Mouse (Mus musculus): ENCODE measurements at regions not wholly inside any gene's neighbourhood (a gene's known extent, or its start where the extent isn't known, plus 50 kb on each side); places are given as distances from the start of the nearest gene placed in this dataset.

DNA sequence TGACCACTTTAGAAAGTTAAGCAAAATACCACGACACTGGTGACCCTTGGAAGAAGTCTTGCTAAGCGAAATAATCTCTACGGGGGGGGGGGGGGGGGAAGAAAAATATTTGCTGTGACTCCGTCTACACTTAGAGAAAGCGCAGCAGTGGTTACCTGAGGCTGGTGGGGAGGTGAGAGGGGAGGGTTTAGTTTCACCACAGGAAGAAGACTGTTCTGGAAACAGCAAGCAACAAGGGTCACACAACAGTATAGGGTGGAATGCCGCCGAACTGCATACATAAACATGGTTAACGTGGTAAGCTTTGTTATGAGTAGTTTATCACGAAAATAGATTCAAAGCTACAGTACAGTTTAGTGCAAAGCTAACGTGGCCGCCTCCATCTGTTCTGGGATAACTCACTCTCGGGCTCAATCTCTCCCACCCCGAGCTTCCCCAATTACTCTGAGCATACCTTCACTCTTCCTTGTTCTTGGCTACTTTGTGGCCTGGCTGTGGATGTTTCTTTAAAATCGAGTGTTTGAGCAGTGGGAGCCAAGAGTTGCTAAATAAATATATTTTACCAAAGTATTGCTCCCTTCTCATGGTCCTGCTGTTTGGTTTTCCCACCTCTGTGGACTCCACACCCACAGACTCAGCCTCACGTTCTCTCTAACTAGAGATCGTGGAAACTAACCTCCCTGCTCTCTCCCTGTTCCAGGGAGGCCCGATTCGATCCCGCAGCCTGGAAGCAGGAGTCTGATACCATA is 59.1 kb upstream of the Ptpn13 start:
- Histone ChIP-seq H3K4me1 (ENCODE audit: control insufficient read depth, insufficient read depth, low read length) (no peaks in the 10 kb centered on the region), H3K27me3 (ENCODE audit: control insufficient read depth, insufficient read depth, low read length) (no peaks in the 10 kb centered on the region), H3K36me3 (ENCODE audit: control insufficient read depth, insufficient read depth, low read length) (no peaks in the 10 kb centered on the region), H3K27ac (replicated peaks; ENCODE audit: low read depth, low read length) (no peak overlapping the region), H3K4me3 (replicated peaks; ENCODE audit: low read length) (no peak overlapping the region), H3K9me3 (ENCODE audit: control insufficient read depth, low read length) (0 out of 2 replicates have a peak, but pooled peaks cover 3% of the 10 kb centered on the region), H3K4me2 (replicated peaks; ENCODE audit: low read depth, low read length, severe bottlenecking) (no peak overlapping the region), H3K9ac (ENCODE audit: low read depth, low read length, severe bottlenecking) (no peak overlapping the region)
- 89% methylated on average over 19 of the region's 19 CpGs for WGBS
- ATAC-seq (ENCODE audit: low FRiP score, low read depth), result no peak
- no peak for DNase-seq (ENCODE audit: low spot score)
- TF ChIP-seq POLR2A (IDR thresholded peaks at IDR 0.05; ENCODE audit: borderline replicate concordance, extremely low read depth, insufficient read depth, insufficient read length), result no peak

DNA sequence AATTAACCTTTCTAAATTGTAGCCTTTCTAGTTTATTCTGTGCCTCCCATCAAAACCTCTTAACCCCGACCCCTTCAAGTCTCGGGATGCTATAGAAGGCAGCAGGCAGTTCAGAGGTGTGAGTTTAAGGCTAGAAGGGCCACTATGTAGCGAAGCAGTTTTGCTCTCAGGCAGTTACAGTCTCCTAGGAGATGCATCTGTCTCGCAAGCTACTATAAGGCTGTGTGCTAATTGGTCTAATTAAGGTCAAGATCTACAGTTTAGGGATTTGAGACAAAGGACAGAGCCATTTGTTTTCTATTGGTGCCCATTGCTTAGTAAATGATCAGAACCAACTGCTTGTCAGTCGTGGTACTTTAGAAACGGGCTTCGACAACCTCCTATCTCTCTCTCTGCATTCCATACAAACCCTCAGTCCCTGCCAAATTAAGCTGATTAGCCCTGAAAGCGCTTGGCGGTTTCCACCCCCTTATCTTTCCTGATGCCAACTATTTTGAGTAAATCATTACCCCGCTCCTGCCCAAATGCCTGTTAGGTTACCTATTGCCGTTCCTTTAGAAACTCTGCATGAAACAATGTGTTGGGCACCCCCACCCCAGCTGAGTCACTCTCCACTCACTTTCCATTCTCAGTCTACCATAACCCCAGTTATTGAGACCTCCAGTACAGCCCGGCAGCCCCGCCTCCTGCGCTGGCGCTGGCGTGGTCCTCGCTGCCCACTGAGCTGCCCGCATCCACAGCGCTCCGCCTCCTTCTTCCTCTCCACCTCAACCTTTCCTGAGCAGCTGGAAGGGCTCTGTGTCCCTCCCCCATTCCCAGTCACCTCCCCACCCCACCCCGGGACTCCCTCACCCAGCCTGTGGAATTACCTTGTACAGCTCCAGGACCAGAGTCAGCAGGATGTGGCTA is 59.9 kb upstream of the Ptpn13 start:
- TF ChIP-seq POLR2A (IDR thresholded peaks at IDR 0.05; ENCODE audit: borderline replicate concordance, extremely low read depth, insufficient read depth, insufficient read length), result no peak
- Histone ChIP-seq H3K9ac (ENCODE audit: low read depth, low read length, severe bottlenecking) (no peak overlapping the region), H3K4me2 (replicated peaks; ENCODE audit: low read depth, low read length, severe bottlenecking) (no peak overlapping the region), H3K4me3 (replicated peaks; ENCODE audit: low read length) (no peak overlapping the region), H3K36me3 (ENCODE audit: control insufficient read depth, insufficient read depth, low read length) (no peaks in the 10 kb centered on the region), H3K27me3 (ENCODE audit: control insufficient read depth, insufficient read depth, low read length) (no peaks in the 10 kb centered on the region), H3K4me1 (ENCODE audit: control insufficient read depth, insufficient read depth, low read length) (no peaks in the 10 kb centered on the region), H3K27ac (replicated peaks; ENCODE audit: low read depth, low read length) (no peak overlapping the region), H3K9me3 (ENCODE audit: control insufficient read depth, low read length) (0 out of 2 replicates have a peak, but pooled peaks cover 3% of the 10 kb centered on the region)
- WGBS, result 84% methylated on average over 21 of the region's 21 CpGs
- no peak for DNase-seq (ENCODE audit: low spot score)
- no peak for ATAC-seq (ENCODE audit: low FRiP score, low read depth)

DNA sequence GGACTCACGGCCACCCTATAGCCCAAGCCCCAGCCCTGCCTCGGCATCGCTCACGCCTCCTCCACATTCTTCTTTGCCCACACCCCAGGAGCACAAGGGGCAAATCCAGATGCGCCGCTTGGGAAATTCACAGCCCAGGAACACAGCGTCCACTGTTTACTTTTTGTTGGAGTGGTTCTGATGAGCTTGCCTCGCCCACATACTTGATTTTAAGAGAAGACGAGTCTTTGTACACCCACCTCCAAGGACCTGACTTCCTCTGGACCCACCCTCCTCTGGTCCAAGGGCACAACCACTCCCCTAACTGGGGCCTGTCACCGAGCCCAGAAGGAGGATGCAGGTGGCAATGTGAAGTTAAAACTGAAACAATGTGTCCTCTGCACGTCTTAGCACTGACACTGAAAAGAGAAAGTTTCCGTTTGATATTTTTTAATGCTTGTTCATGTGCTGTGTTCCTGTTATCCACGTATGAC is 64.2 kb upstream of the Ptpn13 start:
- WGBS, result 80% methylated on average over 13 of the region's 13 CpGs

DNA sequence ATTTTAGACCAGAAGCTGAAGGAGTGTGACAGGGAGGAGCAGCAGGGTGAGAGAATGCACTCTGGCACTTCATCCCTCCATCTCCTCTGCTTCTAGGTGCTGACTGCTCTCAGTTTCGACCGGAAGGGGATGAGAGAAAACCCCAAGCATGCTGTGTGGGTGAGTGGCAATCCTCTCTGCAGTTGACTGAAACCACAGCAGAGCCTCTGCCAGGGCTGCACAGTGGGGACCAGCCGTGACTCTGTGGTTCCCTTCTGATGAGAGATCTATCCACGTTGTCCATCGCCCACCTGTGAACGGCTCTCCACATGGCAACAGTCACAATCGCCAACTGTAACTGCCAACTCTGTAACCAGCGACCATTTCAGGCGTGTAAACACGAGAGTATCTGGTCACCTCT is 64.6 kb upstream of the Ptpn13 start:
- H3K9ac ChIP-seq (ENCODE audit: low read depth, low read length, severe bottlenecking), result no peak overlapping the region
- no peaks in the 10 kb centered on the region for H3K36me3 ChIP-seq (ENCODE audit: control insufficient read depth, insufficient read depth, low read length)
- TF ChIP-seq POLR2A (IDR thresholded peaks at IDR 0.05; ENCODE audit: borderline replicate concordance, extremely low read depth, insufficient read depth, insufficient read length), result no peak
- 86% methylated on average over 10 of the region's 10 CpGs for WGBS
- no peak for ATAC-seq (ENCODE audit: low FRiP score, low read depth)
- H3K4me2 ChIP-seq (replicated peaks; ENCODE audit: low read depth, low read length, severe bottlenecking), result no peak overlapping the region
- no peaks in the 10 kb centered on the region for H3K27me3 ChIP-seq (ENCODE audit: control insufficient read depth, insufficient read depth, low read length)
- 0 out of 2 replicates have a peak, but pooled peaks cover 2% of the 10 kb centered on the region for H3K9me3 ChIP-seq (ENCODE audit: control insufficient read depth, low read length)
- no peak overlapping the region for H3K27ac ChIP-seq (replicated peaks; ENCODE audit: low read depth, low read length)
- H3K4me1 ChIP-seq (ENCODE audit: control insufficient read depth, insufficient read depth, low read length), result no peaks in the 10 kb centered on the region
- no peak for DNase-seq (ENCODE audit: low spot score)
- no peak overlapping the region for H3K4me3 ChIP-seq (replicated peaks; ENCODE audit: low read length)

More for the DNA sequence above, 64.2 kb upstream of the Ptpn13 start:
- DNase-seq (ENCODE audit: low spot score) (no peak), ATAC-seq (ENCODE audit: low FRiP score, low read depth) (no peak)
- no peaks in the 10 kb centered on the region for H3K4me1 ChIP-seq (ENCODE audit: control insufficient read depth, insufficient read depth, low read length)
- no peaks in the 10 kb centered on the region for H3K36me3 ChIP-seq (ENCODE audit: control insufficient read depth, insufficient read depth, low read length)
- no peak for TF ChIP-seq POLR2A (IDR thresholded peaks at IDR 0.05; ENCODE audit: borderline replicate concordance, extremely low read depth, insufficient read depth, insufficient read length)
- no peaks in the 10 kb centered on the region for H3K27me3 ChIP-seq (ENCODE audit: control insufficient read depth, insufficient read depth, low read length)
- no peak overlapping the region for H3K27ac ChIP-seq (replicated peaks; ENCODE audit: low read depth, low read length)
- H3K9ac ChIP-seq (ENCODE audit: low read depth, low read length, severe bottlenecking), result no peak overlapping the region
- H3K9me3 ChIP-seq (ENCODE audit: control insufficient read depth, low read length), result 0 out of 2 replicates have a peak, but pooled peaks cover 3% of the 10 kb centered on the region
- no peak overlapping the region for H3K4me3 ChIP-seq (replicated peaks; ENCODE audit: low read length)
- H3K4me2 ChIP-seq (replicated peaks; ENCODE audit: low read depth, low read length, severe bottlenecking), result no peak overlapping the region

DNA sequence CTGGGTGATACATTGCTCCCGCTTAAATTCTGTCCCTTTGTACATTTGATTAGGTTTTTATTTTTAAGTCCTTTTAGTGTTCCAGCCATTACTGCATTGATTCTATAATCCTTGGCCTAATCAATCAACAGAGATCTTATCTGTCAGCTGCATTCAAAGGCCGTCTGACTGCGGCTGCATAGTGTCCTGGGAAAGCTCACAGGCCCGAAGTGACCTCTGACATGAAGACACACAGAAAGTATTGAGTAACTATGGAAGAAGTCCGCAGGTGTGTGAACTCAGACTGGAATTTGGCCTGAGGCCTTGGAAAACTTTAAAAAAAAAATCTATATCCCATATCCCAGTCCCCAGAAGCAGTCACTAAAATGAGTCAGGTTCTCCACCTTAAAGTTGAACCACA is 67.4 kb upstream of the Ptpn13 start:
- Histone ChIP-seq H3K27ac (replicated peaks; ENCODE audit: low read depth, low read length) (no peak overlapping the region), H3K4me3 (replicated peaks; ENCODE audit: low read length) (no peak overlapping the region), H3K4me2 (replicated peaks; ENCODE audit: low read depth, low read length, severe bottlenecking) (no peak overlapping the region), H3K9ac (ENCODE audit: low read depth, low read length, severe bottlenecking) (no peak overlapping the region), H3K9me3 (ENCODE audit: control insufficient read depth, low read length) (no peaks in the 10 kb centered on the region), H3K4me1 (ENCODE audit: control insufficient read depth, insufficient read depth, low read length) (no peaks in the 10 kb centered on the region), H3K27me3 (ENCODE audit: control insufficient read depth, insufficient read depth, low read length) (no peaks in the 10 kb centered on the region), H3K36me3 (ENCODE audit: control insufficient read depth, insufficient read depth, low read length) (no peaks in the 10 kb centered on the region)
- no peak for ATAC-seq (ENCODE audit: low FRiP score, low read depth)
- no peak for DNase-seq (ENCODE audit: low spot score)
- 67% methylated on average over 5 of the region's 5 CpGs for WGBS
- TF ChIP-seq POLR2A (IDR thresholded peaks at IDR 0.05; ENCODE audit: borderline replicate concordance, extremely low read depth, insufficient read depth, insufficient read length), result no peak

Data from limb, embryonic 14.5 days (tissue).